In genomic region chr17:57029691-57030090, GRCm38 (mm10) we compare ENCODE assay signal across 8 mouse cellular contexts. TPM values are rescaled to one million over a fixed set of nuclear protein-coding genes. Genes with fewer than 3 reads are reported as not detected.
DNase-seq lines count a peak whose midpoint lies in the region; ATAC-seq lines count a peak whose summit lies in the region.

No protein-coding gene starts in this region.

- H3K27ac ChIP-seq in midbrain, embryonic 11.5 days (ENCODE audit: low read depth, low read length): no peak overlapping the region

- peaks cover 22% of the 10 kb centered on the region for H3K36me3 ChIP-seq in midbrain, embryonic 11.5 days (ENCODE audit: control insufficient read depth, insufficient read depth, low read length)

- WGBS in midbrain, embryonic 11.5 days: 54% methylated on average over 8 of the region's 8 CpGs

- H3K4me2 ChIP-seq in midbrain, embryonic 11.5 days: peak overlapping the region; percentile 88

- peak overlapping the region; percentile 95 for H3K4me3 ChIP-seq in midbrain, embryonic 11.5 days (ENCODE audit: low read depth, low read length)

- peaks cover 14% of the 10 kb centered on the region for H3K4me1 ChIP-seq in midbrain, embryonic 11.5 days (ENCODE audit: control insufficient read depth, insufficient read depth, low read length)

- H3K9me3 ChIP-seq in midbrain, embryonic 11.5 days (ENCODE audit: control insufficient read depth, low read length): no peaks in the 10 kb centered on the region

- DNase-seq in spleen, postnatal 10 days (ENCODE audit: low spot score in 2 of 2): peak; percentile 34 to 47
- no peak for DNase-seq in spleen, adult 18-20 months
- peak; percentile 18 for DNase-seq in kidney, adult 18-20 months
- DNase-seq in midbrain, embryonic 11.5 days (ENCODE audit: low spot score, missing footprints): no peak
- no peak for DNase-seq in right cerebral cortex, postnatal 14 days
- no peak for DNase-seq in gastrocnemius, adult 8-10 months (ENCODE audit: low spot score in 2 of 2)

- H3K27me3 ChIP-seq in midbrain, embryonic 11.5 days (ENCODE audit: control insufficient read depth, insufficient read depth, low read length): no peaks in the 10 kb centered on the region

- peak; percentile 57 for ATAC-seq in erythroid progenitor cell, adult 5-6 weeks (replicated peaks; ENCODE audit: low FRiP score, poor library complexity, severe bottlenecking)
- no peak for ATAC-seq in midbrain, embryonic 11.5 days (ENCODE audit: low FRiP score)
- no peak for ATAC-seq in monocyte, adult 5-6 weeks (replicated peaks; ENCODE audit: insufficient number of reproducible peaks, low FRiP score, low TSS enrichment, poor library complexity, severe bottlenecking)

- peak overlapping the region; percentile 96 for H3K9ac ChIP-seq in midbrain, embryonic 11.5 days (ENCODE audit: low read length)

RNA-seq across cellular contexts. Expression of gene Khsrp, which starts 1.6 kb away (rescaled TPM):
- total RNA-seq in erythroid progenitor cell, adult 5-6 weeks (2015; ENCODE audit: low replicate concordance): 87.6 and 97.7 TPM in 2 replicates
- 85.6 and 85.9 TPM in 2 replicates for total RNA-seq in erythroid progenitor cell, adult 5-6 weeks (2017; ENCODE audit: low replicate concordance)
- polyA plus RNA-seq in midbrain, embryonic 11.5 days (2014; fragmentation: Nextera tagmentation; extraction: Ambion mirVana): 42.3 and 44.9 TPM in 2 replicates
- total RNA-seq in gastrocnemius, adult 8-10 months (2022): 10 to 100 TPM; 23.3 to 29.9 (median 27.2) TPM
- total RNA-seq in monocyte, adult 5-6 weeks (2017): 25.1 to 60.3 TPM (median 33.8 TPM) in 3 replicates

RNA-seq across cellular contexts. Expression of gene Slc25a41, which starts 11.8 kb away (rescaled TPM):
- total RNA-seq in erythroid progenitor cell, adult 5-6 weeks (2015; ENCODE audit: low replicate concordance): not detected in 2 replicates
- not detected in 2 replicates for total RNA-seq in erythroid progenitor cell, adult 5-6 weeks (2017; ENCODE audit: low replicate concordance)
- not detected in 2 replicates for polyA plus RNA-seq in midbrain, embryonic 11.5 days (2014; fragmentation: Nextera tagmentation; extraction: Ambion mirVana)
- total RNA-seq in gastrocnemius, adult 8-10 months (2022): not detected
- not detected in 3 replicates for total RNA-seq in monocyte, adult 5-6 weeks (2017)

RNA-seq across cellular contexts. Expression of gene Gm17949, which starts 18.4 kb away (rescaled TPM):
- total RNA-seq in erythroid progenitor cell, adult 5-6 weeks (2015; ENCODE audit: low replicate concordance): not detected in 2 replicates
- not detected in 2 replicates for total RNA-seq in erythroid progenitor cell, adult 5-6 weeks (2017; ENCODE audit: low replicate concordance)
- 0.19 and 0.32 TPM in 2 replicates for polyA plus RNA-seq in midbrain, embryonic 11.5 days (2014; fragmentation: Nextera tagmentation; extraction: Ambion mirVana)
- under 1 TPM in 1 of 4 experiments, not detected in 3; 0.27 TPM for total RNA-seq in gastrocnemius, adult 8-10 months (2022)
- not detected in 3 replicates for total RNA-seq in monocyte, adult 5-6 weeks (2017)

RNA-seq across cellular contexts. Expression of gene Gtf2f1, which starts 18.6 kb away (rescaled TPM):
- 57.4 and 61.3 TPM in 2 replicates for total RNA-seq in erythroid progenitor cell, adult 5-6 weeks (2015; ENCODE audit: low replicate concordance)
- total RNA-seq in erythroid progenitor cell, adult 5-6 weeks (2017; ENCODE audit: low replicate concordance): 70.8 and 90.7 TPM in 2 replicates
- polyA plus RNA-seq in midbrain, embryonic 11.5 days (2014; fragmentation: Nextera tagmentation; extraction: Ambion mirVana): 70.5 and 76.0 TPM in 2 replicates
- 10 to 100 TPM; 13.3 to 17.5 (median 15.5) TPM for total RNA-seq in gastrocnemius, adult 8-10 months (2022)
- total RNA-seq in monocyte, adult 5-6 weeks (2017): 81.4 to 95.0 TPM (median 83.1 TPM) in 3 replicates

RNA-seq across cellular contexts. Expression of gene Crb3, which starts 29.2 kb away (rescaled TPM):
- not detected in 2 replicates for total RNA-seq in erythroid progenitor cell, adult 5-6 weeks (2015; ENCODE audit: low replicate concordance)
- total RNA-seq in erythroid progenitor cell, adult 5-6 weeks (2017; ENCODE audit: low replicate concordance): not detected in 2 replicates
- 0.80 and 1.2 TPM in 2 replicates for polyA plus RNA-seq in midbrain, embryonic 11.5 days (2014; fragmentation: Nextera tagmentation; extraction: Ambion mirVana)
- under 1 TPM in 1 of 4 experiments, not detected in 3; 0.34 TPM for total RNA-seq in gastrocnemius, adult 8-10 months (2022)
- 1.4 TPM in 1 of 3 replicates, not detected in the others for total RNA-seq in monocyte, adult 5-6 weeks (2017)

Comparison
In these comparisons a context has a peak if more than half of its experiments do, and no peak if none do; other contexts are left out.
1. DNase-seq: peak in spleen, postnatal 10 days (2 of 2) and kidney, adult 18-20 months (single experiment); none in spleen, adult 18-20 months (0 of 2), midbrain, embryonic 11.5 days (single experiment), right cerebral cortex, postnatal 14 days (single experiment) and gastrocnemius, adult 8-10 months (0 of 2).